Mouse (Mus musculus): ENCODE measurements around the gene Msh2. TPM values are rescaled to one million over a fixed set of nuclear protein-coding genes. Genes with fewer than 3 reads are reported as not detected.

The Msh2 gene
- total and polyA plus RNA-seq, 3 experiments: 40.8 to 42.5 TPM; not detected in 1

GRCm38 (mm10) chr17:87763146-87763545 lies 91.0 kb downstream of the Msh2 start:
- DNase-seq (ENCODE audit: low read depth, low spot score): no peak
- Histone ChIP-seq H3K4me1 (ENCODE audit: control insufficient read depth in 1 of 2, insufficient read depth in 2 of 2, low read length in 2 of 2) (no peaks in the 10 kb centered on the region), H3K79me2 (ENCODE audit: control insufficient read depth, insufficient read depth, low read length, poor library complexity) (no peaks in the 10 kb centered on the region), H3K4me3 (ENCODE audit: control insufficient read depth in 1 of 2, insufficient read depth in 1 of 2, low read depth in 2 of 2, low read length in 2 of 2) (no peak overlapping the region), H3K9me3 (replicated peaks; ENCODE audit: insufficient read depth, low read length) (no peaks in the 10 kb centered on the region), H3K36me3 (ENCODE audit: control insufficient read depth in 1 of 2, insufficient read depth in 2 of 2, low read length in 2 of 2) (no peaks in the 10 kb centered on the region), H3K9ac (ENCODE audit: control insufficient read depth, low read depth, low read length, poor library complexity, severe bottlenecking) (no peak overlapping the region), H3K27me3 (ENCODE audit: control insufficient read depth in 1 of 2, insufficient read depth in 2 of 2, low read length in 2 of 2) (no peaks in the 10 kb centered on the region), H3K27ac (ENCODE audit: control insufficient read depth, low read depth, low read length) (no peak overlapping the region)
- TF ChIP-seq SMC3 (IDR thresholded peaks at IDR 0.05; ENCODE audit: low read depth, low read length) (no peak), EP300 (IDR thresholded peaks at IDR 0.05; ENCODE audit: low read depth in 1 of 2, low read length in 2 of 2) (no peak), MAX (IDR thresholded peaks at IDR 0.05; ENCODE audit: low read length) (no peak), NELFE (IDR thresholded peaks at IDR 0.05; ENCODE audit: low read depth, low read length) (no peak), ETS1 (IDR thresholded peaks at IDR 0.05; ENCODE audit: low read depth, low read length) (no peak), CHD1 (IDR thresholded peaks at IDR 0.05; ENCODE audit: low read depth, low read length) (no peak)

DNA sequence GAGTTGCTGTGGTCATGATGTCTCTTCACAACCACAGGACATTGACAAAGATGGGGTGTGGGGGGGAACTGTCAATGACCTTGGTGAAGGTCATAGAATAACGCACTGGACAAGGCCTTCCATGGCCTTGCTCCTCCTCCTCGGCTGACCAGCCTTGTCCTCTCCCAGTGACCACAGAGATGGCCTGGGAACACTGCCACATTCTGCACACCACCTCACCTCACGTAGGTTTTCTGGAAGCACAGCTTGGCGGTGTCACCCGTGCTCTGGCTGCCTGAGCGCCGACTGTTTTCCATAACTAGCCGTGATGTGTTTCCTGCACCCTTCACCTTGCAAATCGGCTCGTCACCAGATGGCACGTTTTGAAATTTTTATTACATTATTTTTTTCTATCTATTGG lies 92.9 kb downstream of the Msh2 start:
- no peaks in the 10 kb centered on the region for H3K79me2 ChIP-seq (ENCODE audit: control insufficient read depth, insufficient read depth, low read length, poor library complexity)
- no peak for TF ChIP-seq MYC (IDR thresholded peaks at IDR 0.05; ENCODE audit: low read depth, low read length)
- H3K4me1 ChIP-seq (ENCODE audit: control insufficient read depth in 1 of 2, insufficient read depth in 2 of 2, low read length in 2 of 2): no peaks in the 10 kb centered on the region
- no peak overlapping the region for H3K4me3 ChIP-seq (ENCODE audit: control insufficient read depth in 1 of 2, insufficient read depth in 1 of 2, low read depth in 2 of 2, low read length in 2 of 2)
- DNase-seq (ENCODE audit: low read depth, low spot score): no peak
- H3K27me3 ChIP-seq (ENCODE audit: control insufficient read depth in 1 of 2, insufficient read depth in 2 of 2, low read length in 2 of 2): no peaks in the 10 kb centered on the region; a peak in 1 of 4 replicates
- no peak overlapping the region for H3K27ac ChIP-seq (ENCODE audit: control insufficient read depth, low read depth, low read length)
- H3K9ac ChIP-seq (ENCODE audit: control insufficient read depth, low read depth, low read length, poor library complexity, severe bottlenecking): no peak overlapping the region
- H3K36me3 ChIP-seq (ENCODE audit: control insufficient read depth in 1 of 2, insufficient read depth in 2 of 2, low read length in 2 of 2): no peaks in the 10 kb centered on the region
- no peaks in the 10 kb centered on the region for H3K9me3 ChIP-seq (replicated peaks; ENCODE audit: insufficient read depth, low read length)

DNA sequence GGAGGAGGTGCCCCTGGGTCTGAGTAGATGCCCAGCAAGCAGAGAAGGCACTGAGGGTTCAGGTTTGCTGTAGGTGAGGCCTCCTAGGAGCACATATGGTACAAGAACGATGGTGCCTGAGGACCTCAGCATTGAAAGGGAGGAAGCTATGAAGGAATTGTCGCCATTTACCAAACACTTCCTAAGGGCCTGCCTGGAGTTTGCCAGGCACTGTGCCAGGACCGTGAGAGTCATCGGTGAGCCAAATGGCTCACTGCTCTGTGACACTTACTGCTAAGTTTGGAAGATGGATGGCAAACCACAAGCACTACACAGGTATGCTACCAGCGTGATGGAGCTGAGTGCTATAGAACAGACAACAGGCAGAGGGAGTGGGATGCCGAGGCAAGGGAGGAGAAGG lies 94.8 kb downstream of the Msh2 start:
- Histone ChIP-seq H3K27ac (ENCODE audit: control insufficient read depth, low read depth, low read length) (no peak overlapping the region), H3K4me3 (ENCODE audit: control insufficient read depth in 1 of 2, insufficient read depth in 1 of 2, low read depth in 2 of 2, low read length in 2 of 2) (no peak overlapping the region), H3K9ac (ENCODE audit: control insufficient read depth, low read depth, low read length, poor library complexity, severe bottlenecking) (no peak overlapping the region), H3K79me2 (ENCODE audit: control insufficient read depth, insufficient read depth, low read length, poor library complexity) (no peaks in the 10 kb centered on the region), H3K27me3 (ENCODE audit: control insufficient read depth in 1 of 2, insufficient read depth in 2 of 2, low read length in 2 of 2) (no peaks in the 10 kb centered on the region; a peak in 1 of 4 replicates), H3K36me3 (ENCODE audit: control insufficient read depth in 1 of 2, insufficient read depth in 2 of 2, low read length in 2 of 2) (no peaks in the 10 kb centered on the region), H3K9me3 (replicated peaks; ENCODE audit: insufficient read depth, low read length) (no peaks in the 10 kb centered on the region), H3K4me1 (ENCODE audit: control insufficient read depth in 1 of 2, insufficient read depth in 2 of 2, low read length in 2 of 2) (no peaks in the 10 kb centered on the region)
- DNase-seq (ENCODE audit: low read depth, low spot score): no peak
- TF ChIP-seq TCF12 (IDR thresholded peaks at IDR 0.05; ENCODE audit: low read depth, low read length) (no peak), ZNF384 (IDR thresholded peaks at IDR 0.05; ENCODE audit: low read depth, low read length) (no peak), MEF2A (IDR thresholded peaks at IDR 0.05; ENCODE audit: extremely low read depth, insufficient replicate concordance, low read depth, low read length, poor library complexity, severe bottlenecking) (no peak), NELFE (IDR thresholded peaks at IDR 0.05; ENCODE audit: low read depth, low read length) (no peak), UBTF (IDR thresholded peaks at IDR 0.05; ENCODE audit: borderline replicate concordance, insufficient read depth, low read depth, low read length) (no peak), HCFC1 (IDR thresholded peaks at IDR 0.05; ENCODE audit: low read depth, low read length) (no peak), ZC3H11A (IDR thresholded peaks at IDR 0.05; ENCODE audit: low read depth, low read length) (no peak), BHLHE40 (IDR thresholded peaks at IDR 0.05; ENCODE audit: borderline replicate concordance, low read depth, low read length) (no peak), E2F4 (IDR thresholded peaks at IDR 0.05; ENCODE audit: borderline replicate concordance, low read depth, low read length) (no peak), ELF1 (IDR thresholded peaks at IDR 0.05; ENCODE audit: low read depth, low read length) (no peak), GABPA (IDR thresholded peaks at IDR 0.05; ENCODE audit: low read depth, low read length) (no peak), ZKSCAN1 (IDR thresholded peaks at IDR 0.05; ENCODE audit: low read depth, low read length) (no peak), RAD21 (IDR thresholded peaks at IDR 0.05; ENCODE audit: low read depth, low read length) (no peak)

All from MEL (cell line).